Mouse (Mus musculus): ENCODE results near the gene Cotl1.
"Not testable (repeated sequence)": the region's sequence is repeated elsewhere in the genome, so short reads cannot be mapped to it uniquely, and the experiment has no call there.

Gene Cotl1

DNA sequence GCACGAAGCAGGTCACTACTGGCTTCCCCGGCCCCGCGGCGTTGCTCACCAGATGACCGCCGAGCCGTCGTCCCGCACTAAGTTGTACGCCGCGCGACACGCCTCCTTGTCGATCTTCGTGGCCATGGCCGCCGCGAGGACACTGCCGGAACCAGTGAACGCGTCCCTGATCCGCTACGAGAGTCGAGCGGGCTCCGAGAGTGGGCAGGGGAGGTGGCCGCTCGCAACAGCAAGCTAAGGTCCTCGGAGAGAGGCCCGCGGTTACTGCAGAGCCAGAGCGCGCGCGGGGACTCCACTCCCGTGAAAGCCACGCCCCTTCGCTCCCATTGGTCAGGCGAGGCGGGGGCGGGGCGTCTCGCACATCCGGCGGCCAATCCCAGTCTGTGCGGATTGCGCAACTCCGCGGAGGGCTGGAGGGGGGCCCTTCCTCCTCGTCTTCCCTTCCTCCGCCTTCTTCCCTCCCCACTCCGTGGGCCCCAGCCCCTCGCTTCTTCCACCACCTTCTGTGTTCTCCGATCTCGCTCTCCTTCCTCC is at the start of gene Cotl1:
Gene Cotl1, minus strand, starts transcription at position 270 of the 534 bp plus-strand sequence.
- DNase-seq, result peak; percentile 99

DNA sequence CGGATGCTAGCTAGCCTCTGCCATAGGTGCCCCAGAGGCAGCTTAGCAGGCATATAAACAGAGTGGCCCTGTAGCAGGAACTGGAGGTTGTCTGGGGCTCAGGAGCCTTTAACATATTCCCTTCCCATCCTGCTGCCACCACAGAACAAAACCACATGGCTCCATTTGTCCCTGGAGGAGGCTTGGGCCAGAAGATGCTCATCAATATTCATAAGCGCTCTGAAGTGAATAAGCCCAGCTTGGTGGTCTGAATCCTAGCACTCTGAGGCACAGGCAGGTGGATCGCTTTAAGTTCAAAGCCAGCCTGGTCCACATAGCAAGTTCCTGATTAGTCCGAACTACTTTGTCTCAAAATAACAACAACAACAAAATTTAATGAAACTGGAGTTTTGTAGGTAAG is 47.7 kb upstream of the Cotl1 start:
- DNase-seq, result no peak

DNA sequence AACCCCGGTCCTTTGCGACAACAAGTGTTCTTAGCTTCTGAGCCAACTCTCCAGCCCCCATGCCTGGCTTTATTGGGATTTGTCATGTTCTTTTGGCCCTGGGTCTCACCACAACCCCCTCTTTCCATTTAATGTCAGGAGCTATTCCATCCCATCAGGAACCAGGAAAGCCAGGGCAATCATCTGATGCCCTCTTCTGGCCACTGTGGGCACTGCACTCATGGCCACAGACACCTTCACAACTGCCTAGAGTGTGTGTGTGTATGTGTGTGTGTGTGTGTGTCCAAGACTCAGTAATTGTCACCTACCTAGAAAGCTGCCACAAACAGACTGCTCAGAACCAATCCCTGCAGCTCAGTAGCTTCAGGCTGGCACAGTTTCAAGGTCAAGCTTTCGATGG is 46.8 kb upstream of the Cotl1 start:
- DNase-seq, result peak; percentile 44

DNA sequence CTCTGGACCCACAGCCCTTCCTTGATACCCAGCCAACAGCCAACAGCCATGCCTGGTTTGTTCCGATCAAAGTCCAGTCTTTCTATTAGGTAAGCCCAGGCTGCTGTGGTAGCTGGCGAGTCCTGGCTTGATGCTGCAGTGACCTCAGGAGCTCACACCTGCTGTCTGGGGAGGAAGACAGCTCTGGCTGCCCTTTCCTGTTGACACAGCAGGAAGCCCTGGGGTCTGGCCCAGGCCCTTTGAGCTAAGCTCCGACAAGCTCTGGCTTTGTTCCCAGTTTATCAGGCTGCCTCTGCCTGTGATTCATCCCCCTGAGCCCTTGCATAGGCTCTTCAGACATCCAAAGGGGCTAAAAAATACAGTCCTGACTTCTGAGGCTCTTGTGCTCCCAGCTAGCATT is 45.3 kb upstream of the Cotl1 start:
- DNase-seq, result no peak

DNA sequence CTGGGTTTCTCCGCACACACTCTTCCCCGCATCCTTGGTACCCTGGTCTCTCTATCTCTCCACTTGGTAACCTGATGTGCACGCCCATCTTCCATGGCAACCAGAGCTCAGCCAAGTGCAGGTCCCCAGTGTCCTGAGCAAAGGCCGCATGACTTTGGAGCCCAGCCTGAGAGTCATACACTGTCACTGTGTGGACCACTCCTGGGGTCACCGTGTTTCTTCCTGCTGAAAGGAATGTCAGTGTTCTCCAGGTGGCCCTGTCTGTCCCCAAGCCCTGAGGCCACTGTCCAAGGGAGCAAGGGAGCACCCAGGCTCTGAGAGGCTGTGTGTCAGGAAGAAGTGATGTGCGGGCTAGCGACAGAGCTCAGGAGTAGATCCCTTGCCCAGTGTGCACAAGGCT is 42.9 kb upstream of the Cotl1 start:
- DNase-seq, result no peak

DNA sequence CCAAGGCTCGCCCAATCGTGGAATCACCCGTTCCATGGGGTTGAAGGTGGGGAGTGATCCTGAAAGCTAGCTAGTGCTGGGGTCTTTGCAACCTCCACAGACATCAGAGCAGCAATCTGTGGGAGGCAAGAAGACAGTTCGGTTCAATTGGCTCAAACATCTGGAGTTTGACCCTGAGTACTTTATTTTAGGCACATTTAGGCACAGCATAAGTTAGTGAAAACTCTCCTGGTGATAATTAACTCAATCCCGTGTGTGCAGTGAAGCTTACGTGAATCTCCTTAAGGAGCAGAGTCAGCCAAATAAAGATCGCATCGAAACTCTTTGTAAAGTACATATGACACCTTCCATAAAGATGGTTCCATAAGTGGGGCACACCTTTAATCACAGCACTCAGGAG is 41.6 kb upstream of the Cotl1 start:
- DNase-seq, result no peak

DNA sequence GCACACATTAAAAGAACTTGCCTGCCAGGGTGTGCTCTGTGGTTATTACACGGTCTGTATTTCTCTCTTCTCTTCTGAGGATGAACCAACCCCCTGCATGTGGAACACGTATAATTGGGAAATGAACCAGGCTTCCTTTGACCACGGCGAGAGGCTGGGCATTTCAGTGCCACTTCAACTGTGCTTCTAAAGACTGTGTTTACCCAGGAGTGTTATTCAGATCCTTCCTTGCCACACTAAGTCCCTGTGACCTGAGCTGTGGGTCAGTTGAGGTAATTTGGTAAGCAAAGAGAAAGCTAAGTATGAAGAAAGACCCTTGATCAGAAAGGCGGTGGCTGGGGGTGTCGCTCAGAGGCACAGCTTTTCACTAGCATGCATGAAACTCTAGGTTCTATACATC is 41.0 kb upstream of the Cotl1 start:
- DNase-seq, result no peak

DNA sequence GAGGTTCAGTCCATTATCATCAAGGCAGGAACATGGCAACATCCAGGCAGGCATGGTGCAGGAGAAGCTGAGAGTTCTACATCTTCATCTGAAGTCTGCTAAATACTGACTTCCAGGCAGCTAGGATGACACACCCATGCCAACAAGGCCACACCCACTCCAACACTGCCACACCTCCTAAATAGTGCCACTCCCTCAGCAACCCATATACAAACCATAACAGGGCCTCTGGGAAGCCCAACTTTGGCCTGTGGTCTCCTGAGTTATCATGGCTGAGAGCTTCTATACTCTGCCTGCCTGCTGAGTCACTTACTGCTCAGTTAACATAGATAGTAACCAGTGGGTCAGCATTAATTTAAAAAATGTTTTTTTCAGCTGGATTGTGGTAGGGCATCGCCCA is 32.8 kb upstream of the Cotl1 start:
- no peak for DNase-seq

DNA sequence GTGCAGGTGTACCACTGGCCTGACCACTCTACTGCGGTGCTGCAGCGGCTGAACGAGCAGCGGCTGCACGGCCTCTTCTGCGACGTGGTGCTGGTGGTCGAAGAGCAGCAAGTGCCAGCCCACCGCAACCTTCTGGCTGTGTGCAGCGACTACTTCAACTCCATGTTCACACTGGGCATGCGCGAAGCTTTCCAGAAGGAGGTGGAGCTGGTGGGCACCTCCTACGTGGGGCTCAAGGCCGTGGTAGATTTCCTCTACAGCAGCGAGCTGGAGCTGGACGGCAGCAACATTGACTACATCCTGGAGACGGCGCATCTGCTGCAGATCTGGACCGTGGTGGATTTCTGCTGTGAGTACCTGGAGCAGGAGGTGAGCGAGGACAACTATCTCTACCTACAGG is 29.3 kb upstream of the Cotl1 start:
- no peak for DNase-seq

DNA sequence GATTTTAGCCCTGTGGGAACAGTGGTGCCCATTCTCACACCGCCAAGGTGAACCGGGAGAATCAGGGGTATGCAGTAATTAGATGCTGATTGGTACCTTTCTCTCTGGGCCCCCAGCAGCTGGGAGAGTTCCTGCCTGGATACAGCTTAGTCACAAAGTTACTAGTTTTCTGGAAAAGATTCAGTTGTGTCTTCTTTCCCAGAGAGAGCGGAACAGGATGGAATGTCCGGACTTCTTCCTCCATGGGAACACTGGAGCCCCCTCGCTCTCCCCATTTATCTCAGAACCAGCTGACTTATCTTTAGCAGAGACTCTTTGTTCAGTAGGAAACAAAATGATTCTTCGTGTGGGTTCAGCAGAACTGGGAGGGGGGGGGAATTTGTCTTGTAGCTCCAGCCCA is 22.4 kb upstream of the Cotl1 start:
- no peak for DNase-seq

DNA sequence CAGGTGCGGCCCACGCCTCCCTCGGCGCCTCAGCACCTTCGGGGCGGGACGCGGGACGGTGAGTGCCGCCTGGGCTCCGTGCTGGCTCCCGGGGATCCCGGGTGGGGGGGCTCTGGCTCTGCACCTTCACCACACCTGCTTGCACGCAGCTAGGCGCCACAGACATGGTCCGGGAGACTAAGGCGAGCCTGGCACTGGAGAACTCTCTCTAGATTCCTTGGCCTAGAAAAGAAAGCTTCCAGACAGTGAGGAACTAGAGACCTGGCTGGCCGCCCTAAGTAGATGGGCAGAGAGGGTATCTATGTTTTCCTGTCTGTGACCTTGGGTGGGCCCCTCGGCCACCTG is 22.0 kb upstream of the Cotl1 start:
- no peak for DNase-seq

DNA sequence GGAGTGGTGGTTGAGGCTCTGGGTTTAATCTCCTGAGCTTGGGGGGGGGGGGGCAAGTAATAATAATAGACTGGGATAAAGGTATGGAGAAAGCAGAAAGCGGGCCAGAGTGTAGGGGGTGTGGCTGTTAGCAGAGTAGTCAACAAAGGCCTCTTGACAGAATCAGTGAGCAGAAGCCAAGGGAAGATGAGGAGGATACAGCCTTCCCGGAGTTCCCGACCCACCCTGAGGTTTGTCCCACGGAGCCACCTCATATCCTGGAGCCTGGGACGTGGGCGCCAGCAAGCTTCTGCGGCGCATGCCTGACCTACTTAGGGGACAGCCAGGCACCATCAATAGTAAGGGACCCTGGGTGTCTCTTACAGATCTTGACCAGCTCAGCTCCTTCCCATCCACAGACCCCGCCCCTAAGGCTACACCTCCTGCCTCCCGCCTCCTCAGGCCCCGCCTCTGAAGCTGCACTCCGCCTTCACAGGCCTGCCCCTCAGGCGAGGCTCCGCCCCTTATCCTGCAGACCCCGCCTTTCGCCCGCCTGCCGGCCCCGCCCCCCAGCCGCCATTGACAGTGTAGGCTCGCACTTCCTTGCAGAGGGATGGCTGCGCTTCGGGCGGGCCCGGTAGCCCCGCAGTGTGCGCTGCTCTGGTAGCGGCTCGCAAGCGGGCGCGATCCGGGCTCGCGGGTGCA is 21.5 kb upstream of the Cotl1 start, which contains the start of gene Klhl36:
Gene Klhl36, plus strand, starts transcription at position 561 of the 684 bp plus-strand sequence.
- DNase-seq, result peak; percentile 94

DNA sequence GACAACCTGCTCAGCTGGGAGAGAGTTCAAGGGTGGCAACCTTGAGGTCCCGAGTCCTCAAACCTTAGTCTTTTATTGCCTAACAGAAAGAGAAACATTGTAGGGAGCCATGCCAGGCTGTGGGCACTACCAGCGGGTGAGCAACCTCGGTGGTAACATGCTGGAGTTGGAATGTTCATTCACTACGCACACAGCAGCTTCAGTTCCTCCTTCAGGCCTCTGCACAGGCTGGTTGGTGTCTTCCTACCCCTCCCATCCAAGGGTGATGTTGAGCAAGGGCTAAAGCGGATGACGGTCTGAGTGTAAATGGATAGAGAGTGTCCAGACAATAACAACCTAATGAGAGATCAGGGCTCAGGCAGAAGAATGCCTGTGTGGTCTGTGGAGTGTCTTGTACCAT is 17.4 kb upstream of the Cotl1 start:
- no peak for DNase-seq

DNA sequence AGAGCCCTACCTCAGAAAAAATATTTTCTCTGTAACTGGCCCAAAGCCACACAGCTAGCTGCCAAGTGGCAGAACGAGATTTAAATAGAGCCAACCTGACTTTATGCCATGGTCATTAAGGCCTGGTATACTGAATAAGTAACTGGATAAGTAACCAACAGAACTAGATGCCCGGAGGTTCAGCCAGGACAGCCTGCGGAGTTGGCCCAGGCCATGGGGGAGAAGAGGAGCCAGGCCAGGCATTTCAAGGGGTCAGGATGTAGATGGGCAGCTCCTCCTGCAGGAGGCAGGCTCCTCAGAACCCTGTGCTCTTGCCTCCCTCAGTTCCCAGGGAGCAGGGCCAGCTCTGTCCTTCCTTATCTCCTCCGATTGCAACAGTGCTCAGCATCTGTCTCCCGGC is 15.3 kb upstream of the Cotl1 start:
- DNase-seq, result no peak

DNA sequence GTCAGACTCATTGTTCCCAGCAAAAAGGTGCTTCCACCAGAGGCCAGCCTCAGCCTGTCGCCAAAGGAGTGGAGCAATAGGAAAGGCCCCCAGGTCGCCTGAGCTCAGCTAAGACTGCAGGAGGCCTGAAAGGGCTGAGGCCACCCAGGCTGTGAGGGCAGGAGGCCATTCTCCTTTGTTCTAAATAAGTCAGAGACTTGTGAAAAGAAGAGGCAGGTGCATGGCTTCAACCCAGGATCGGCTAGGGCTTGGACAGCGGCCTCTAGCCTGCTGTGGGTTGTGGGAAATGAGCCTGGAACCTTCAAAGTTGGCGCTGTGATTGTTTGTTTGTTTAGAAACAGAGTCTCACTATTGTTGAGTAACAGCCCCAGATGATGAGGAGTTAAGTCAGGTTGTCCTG is 13.7 kb upstream of the Cotl1 start:
- no peak for DNase-seq

DNA sequence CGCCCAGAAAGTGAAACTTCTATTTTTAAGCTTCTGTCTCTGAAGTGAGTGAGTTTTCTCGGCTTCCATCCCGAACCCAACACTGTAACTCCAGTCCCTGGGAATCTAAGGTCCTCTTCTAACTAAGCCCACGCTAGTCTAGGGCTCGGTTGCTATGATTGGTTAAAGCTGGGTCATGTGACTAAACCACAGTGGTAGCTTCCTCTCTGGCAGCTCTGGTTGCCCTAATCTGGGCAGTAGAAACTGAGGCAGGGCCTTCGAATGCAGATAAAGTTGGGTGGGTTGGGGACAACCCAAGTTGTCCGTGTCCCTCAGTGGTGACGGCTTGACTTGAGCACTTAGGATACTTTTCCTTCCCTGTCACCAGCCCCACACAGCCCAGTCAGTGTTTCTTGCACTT is 13.2 kb upstream of the Cotl1 start:
- DNase-seq, result no peak

DNA sequence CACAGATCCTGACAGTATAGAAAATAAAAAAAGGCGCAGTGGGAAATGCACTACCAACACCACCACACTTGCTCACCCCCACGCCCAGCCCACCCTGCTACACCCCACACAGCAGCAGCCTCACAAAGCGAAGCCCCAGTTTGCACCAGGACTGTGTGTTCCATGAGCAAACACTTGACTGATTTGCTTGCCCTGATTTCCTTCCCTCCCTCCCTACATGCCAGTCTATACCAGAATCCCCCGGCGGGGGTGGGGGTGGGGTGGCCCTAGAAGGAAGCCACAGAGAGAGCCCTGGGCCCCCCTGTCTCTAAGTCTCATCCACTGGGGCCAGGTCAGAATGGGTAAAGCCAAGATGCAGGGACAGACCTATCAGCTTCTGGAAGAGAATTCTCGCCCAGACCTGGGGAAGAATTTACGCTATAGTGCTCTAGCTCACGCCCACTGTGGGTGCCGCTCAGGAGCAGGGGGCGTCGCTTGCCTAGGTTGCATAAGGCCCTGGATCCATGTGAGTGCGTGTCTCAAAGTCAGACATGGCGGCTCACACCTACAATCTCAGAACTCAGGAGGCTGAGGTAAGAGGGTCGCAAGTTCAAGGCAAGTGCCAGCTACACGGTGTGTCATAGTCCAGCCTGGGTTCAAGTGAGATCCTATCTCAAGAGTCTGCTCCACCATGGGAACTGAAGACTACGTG is 7.0 kb upstream of the Cotl1 start:
- no peak for DNase-seq

DNA sequence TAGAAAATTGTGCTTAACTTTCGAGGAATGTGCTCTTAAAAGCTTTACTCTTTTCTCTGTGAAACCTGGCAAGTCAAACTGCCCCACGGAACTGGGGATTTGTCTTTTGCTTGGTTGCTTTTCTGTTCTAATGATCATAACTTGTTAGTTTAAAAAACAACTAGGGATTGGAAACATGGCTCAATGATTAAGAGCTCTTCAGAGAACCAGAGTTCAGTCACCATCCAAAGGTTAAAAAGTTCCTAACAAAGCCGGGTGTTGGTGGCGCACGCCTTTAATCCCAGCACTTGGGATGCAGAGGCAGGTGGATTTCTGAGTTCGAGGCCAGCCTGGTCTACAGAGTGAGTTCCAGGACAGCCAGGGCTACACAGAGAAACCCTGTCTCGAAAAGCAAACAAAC is 5.4 kb upstream of the Cotl1 start:
- DNase-seq, result not testable (repeated sequence)

DNA sequence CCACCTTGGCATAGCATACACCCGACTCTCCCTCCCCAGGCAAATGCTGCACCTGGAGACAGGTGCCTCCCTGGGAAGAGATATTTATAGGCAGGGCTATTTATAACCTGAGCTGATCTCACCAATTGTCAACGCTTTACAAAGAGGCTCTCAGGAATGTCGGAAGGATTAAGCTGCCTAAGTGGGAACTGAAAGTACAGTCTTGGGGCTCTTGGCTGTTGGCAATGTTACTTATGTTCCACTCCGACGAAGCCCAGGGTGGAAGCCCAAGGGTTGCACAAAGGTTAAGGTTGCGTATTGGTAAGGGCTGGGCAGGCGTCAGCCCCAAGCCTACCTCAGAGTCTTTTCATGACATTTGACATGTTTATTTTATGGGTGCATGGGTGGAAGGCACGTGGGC is 4.2 kb upstream of the Cotl1 start:
- DNase-seq, result no peak

DNA sequence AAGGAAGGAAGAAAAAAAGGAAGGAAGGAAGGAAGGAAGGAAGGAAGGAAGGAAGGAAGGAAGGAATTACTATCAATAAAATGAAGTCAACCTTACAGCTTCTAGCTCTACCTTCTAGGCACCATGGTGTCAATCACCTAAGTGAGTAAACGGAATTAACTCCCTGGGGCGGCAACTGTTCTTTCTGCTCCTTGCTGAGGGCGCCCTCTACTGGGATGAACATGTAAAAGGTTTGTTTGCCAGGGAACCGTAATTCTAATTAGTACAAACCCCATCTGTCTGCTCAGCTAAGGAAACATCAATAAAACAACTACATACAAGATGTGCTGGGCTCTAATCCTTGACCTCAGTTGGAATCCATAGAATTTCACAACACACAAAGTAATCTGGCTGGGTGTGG is 3.1 kb upstream of the Cotl1 start:
- peak; percentile 73 for DNase-seq

DNA sequence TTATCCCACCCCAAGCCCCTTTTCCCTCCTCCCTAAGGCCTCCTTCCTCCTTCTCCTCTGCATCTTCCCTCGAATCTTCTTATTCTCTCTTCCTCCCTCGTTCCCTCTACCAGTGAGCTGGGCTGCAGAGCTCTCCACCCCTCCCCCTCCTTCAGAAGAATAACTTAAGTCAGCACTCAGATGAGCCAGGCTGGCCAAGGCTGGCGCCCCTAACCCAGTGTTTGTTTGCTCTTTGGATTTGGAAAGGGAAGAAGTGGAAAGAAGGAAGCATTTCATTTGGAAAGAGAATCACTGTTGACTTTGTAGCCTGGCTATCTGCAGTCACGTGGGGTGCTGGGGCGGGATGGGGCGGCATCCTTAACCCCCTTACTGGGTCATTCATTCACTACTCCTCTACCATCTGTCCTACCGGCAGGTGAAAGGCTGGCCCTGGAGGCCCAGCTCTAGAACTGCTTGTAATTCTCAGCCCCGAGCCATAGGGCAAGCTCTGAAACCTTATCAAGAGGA is 614 bp upstream of the Cotl1 start:
- DNase-seq, result no peak

DNA sequence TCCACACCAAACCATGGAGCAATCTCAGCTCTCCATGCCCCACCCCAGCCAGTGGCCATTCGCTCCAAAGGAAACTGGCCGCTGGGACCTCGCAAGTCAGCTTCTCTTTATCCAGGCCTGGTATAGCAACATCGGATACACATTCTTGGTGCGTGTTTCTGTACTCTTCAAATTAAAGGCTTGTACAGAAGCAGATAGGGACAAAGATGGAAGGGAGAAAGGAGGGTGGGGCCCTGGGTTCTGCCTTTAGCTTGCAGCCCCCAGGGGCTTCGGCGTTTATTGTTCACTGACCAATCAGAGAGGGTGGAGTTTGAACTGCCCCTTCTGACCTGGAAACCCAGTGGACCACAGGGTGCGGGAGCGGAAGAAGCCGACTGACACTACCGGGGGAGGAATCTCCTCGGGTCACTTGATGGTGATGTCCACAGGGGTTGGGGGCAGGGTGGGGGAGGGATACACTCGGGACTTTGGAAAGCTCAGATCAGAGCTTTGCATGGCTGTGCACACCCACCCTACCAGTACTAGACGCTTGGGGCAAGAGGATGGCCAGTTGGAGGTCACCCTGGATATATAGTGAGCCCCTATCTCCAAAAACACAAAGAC is 824 bp downstream of the Cotl1 start:
- DNase-seq, result no peak

DNA sequence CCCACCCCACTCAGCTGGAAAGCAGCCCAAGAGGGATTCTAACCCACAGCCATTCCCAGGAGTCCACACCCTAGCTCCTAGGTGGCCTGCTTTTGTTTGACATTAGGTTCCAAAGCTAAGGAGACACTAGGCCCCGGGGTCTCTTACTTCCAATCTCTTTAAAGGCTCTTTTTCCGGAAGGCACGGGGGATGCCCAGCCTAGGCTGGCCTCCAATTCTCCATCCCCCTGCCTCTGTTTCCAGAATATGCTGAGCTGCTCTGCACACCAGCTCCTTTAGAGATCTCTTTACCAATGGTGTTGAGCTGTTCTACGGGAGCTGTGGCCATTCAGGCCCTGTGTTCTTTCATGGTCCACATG is 1.4 kb downstream of the Cotl1 start:
- no peak for DNase-seq

All from right cerebral cortex, postnatal 4 days (tissue).